Mouse (Mus musculus): ENCODE measurements around the gene Bmp8b. TPM values are rescaled to one million over a fixed set of nuclear protein-coding genes. Genes with fewer than 3 reads are reported as not detected.

Gene Bmp8b
- 1.7 and 2.2 TPM in 2 replicates for polyA plus RNA-seq (2014; fragmentation: Nextera tagmentation; extraction: Ambion mirVana)

DNA sequence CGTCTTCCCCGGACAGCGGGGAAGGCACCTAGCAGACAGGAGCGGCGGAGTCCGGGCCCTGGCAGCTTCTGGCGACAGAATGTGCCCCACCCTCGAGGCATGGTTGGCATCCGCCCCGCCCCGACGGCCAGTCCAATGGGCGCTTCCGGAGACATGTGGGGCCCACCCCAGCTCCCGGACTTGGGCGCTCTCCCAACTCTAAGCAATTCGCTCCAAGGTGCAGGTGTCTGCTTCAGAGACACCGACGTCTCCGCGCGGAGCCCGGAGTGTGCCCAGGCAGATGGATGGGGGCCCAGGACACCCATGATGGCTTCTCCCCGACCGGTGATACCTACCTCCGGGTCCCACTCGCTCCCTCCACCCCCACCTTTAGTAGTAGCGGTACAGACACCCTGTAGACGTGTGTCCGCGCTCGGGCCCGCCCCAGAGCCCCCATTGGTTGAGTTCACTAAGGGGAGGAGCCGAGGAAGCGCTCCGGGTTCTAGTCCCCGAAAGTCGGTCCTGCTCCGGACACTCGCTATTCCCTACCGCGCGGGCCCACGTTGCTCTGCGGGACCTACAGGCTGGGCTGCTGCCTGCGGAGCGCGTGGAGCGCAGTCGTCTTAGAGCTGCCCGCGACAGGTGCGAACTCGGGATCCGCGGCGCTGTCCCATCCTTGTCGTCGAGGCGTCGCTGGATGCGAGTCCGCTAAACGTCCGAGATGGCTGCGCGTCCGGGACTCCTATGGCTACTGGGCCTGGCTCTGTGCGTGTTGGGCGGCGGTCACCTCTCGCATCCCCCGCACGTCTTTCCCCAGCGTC lies at the start of gene Bmp8b:
Gene Bmp8b (plus strand): TSS at position 515 of the 800 bp plus-strand sequence.
- no peaks in the 10 kb centered on the region for H3K9me3 ChIP-seq (ENCODE audit: control insufficient read depth, low read length)
- H3K9ac ChIP-seq (ENCODE audit: low read depth, low read length), result no peak within 1 kb of the TSS
- no peak within 1 kb of the TSS for H3K27ac ChIP-seq (ENCODE audit: low read depth, low read length)
- ATAC-seq (replicated peaks; ENCODE audit: low FRiP score) (peak; percentile 37), DNase-seq (ENCODE audit: low spot score) (no peak)
- H3K27me3 ChIP-seq (replicated peaks; ENCODE audit: control insufficient read depth, insufficient read depth, low read length), result peaks cover 37% of the 10 kb centered on the region
- peak within 1 kb of the TSS; percentile 38 for H3K4me3 ChIP-seq (ENCODE audit: low read depth, low read length)
- no peaks in the 10 kb centered on the region for H3K4me1 ChIP-seq (replicated peaks; ENCODE audit: control insufficient read depth, insufficient read depth, low read length)
- 5% methylated on average over 75 of the region's 75 CpGs for whole genome bisulfite sequencing
- no peaks in the 10 kb centered on the region for H3K36me3 ChIP-seq (ENCODE audit: control insufficient read depth, insufficient read depth, low read length)
- H3K4me2 ChIP-seq, result peak within 1 kb of the TSS; percentile 56

DNA sequence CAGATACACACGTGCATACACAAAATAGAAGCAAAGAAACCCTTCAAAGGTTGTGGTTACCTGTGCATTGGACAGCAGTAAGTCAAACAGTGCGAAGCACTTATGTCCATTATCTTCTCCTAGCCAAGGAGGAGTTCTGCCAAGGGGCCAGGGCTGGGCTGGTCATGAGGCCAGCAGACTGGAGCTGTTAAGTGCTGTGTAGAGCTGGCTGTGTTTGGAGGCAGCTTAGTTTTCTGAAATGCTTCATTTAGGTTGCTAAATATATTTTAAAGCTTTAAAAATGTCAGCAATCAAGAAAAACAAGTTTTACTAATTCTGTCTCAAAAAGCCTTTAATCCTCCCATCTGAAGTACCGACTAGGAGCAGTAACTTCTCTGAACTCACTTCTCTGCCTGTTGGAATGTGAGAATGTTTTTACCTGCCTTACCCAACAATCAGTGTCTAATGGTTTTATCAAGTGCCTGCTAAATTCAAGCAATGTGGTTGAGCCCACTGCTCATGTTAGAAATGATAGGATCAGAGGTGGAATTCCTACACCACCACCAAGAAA lies 48.3 kb upstream of the Bmp8b start:
- no peak overlapping the region for H3K27ac ChIP-seq (ENCODE audit: low read depth, low read length)
- WGBS, result 82% methylated on average over 3 of the region's 3 CpGs
- DNase-seq (ENCODE audit: low spot score) (no peak), ATAC-seq (replicated peaks; ENCODE audit: low FRiP score) (no peak)
- H3K4me1 ChIP-seq (replicated peaks; ENCODE audit: control insufficient read depth, insufficient read depth, low read length), result no peaks in the 10 kb centered on the region
- peaks cover 28% of the 10 kb centered on the region for H3K36me3 ChIP-seq (ENCODE audit: control insufficient read depth, insufficient read depth, low read length)
- H3K27me3 ChIP-seq (replicated peaks; ENCODE audit: control insufficient read depth, insufficient read depth, low read length), result no peaks in the 10 kb centered on the region
- no peak overlapping the region for H3K4me2 ChIP-seq
- no peak overlapping the region for H3K9ac ChIP-seq (ENCODE audit: low read depth, low read length)
- no peaks in the 10 kb centered on the region for H3K9me3 ChIP-seq (ENCODE audit: control insufficient read depth, low read length)
- H3K4me3 ChIP-seq (ENCODE audit: low read depth, low read length), result no peak overlapping the region

DNA sequence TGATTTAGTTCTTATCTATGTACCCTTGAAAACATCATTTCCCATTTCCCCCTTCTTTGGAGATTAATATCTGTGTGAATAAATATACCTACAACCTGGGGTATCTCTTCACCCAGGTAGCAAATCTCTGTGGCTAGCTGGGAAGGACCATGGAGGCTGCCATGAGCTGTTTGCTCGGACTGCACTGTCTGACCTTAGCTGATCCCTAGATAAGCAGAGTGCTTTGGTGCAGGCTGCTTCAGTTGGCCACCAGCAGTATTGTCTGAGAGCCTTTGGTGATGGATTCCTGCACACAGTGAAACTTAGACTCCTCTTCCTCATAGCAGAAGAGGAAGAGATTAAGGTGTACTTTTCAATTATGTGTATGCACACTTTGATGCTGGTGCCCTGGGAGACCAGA lies 47.0 kb upstream of the Bmp8b start:
- Histone ChIP-seq H3K36me3 (ENCODE audit: control insufficient read depth, insufficient read depth, low read length) (peaks cover 28% of the 10 kb centered on the region), H3K4me2 (no peak overlapping the region), H3K4me1 (replicated peaks; ENCODE audit: control insufficient read depth, insufficient read depth, low read length) (no peaks in the 10 kb centered on the region), H3K4me3 (ENCODE audit: low read depth, low read length) (no peak overlapping the region), H3K27me3 (replicated peaks; ENCODE audit: control insufficient read depth, insufficient read depth, low read length) (no peaks in the 10 kb centered on the region), H3K9ac (ENCODE audit: low read depth, low read length) (no peak overlapping the region), H3K27ac (ENCODE audit: low read depth, low read length) (no peak overlapping the region), H3K9me3 (ENCODE audit: control insufficient read depth, low read length) (no peaks in the 10 kb centered on the region)
- ATAC-seq (replicated peaks; ENCODE audit: low FRiP score) (peak; percentile 65), DNase-seq (ENCODE audit: low spot score) (no peak)
- 43% methylated on average over 1 of the region's 1 CpGs for WGBS

GRCm38 (mm10) chr4:123061744-123062143 lies 43.2 kb upstream of the Bmp8b start:
- H3K4me2 ChIP-seq, result no peak overlapping the region
- 65% methylated on average over 5 of the region's 5 CpGs for WGBS
- H3K36me3 ChIP-seq (ENCODE audit: control insufficient read depth, insufficient read depth, low read length), result no peaks in the 10 kb centered on the region
- no peaks in the 10 kb centered on the region for H3K9me3 ChIP-seq (ENCODE audit: control insufficient read depth, low read length)
- no peaks in the 10 kb centered on the region for H3K4me1 ChIP-seq (replicated peaks; ENCODE audit: control insufficient read depth, insufficient read depth, low read length)
- ATAC-seq (replicated peaks; ENCODE audit: low FRiP score) (no peak), DNase-seq (ENCODE audit: low spot score) (no peak)
- H3K27ac ChIP-seq (ENCODE audit: low read depth, low read length), result no peak overlapping the region
- H3K27me3 ChIP-seq (replicated peaks; ENCODE audit: control insufficient read depth, insufficient read depth, low read length), result no peaks in the 10 kb centered on the region
- H3K4me3 ChIP-seq (ENCODE audit: low read depth, low read length), result no peak overlapping the region
- H3K9ac ChIP-seq (ENCODE audit: low read depth, low read length), result no peak overlapping the region

DNA sequence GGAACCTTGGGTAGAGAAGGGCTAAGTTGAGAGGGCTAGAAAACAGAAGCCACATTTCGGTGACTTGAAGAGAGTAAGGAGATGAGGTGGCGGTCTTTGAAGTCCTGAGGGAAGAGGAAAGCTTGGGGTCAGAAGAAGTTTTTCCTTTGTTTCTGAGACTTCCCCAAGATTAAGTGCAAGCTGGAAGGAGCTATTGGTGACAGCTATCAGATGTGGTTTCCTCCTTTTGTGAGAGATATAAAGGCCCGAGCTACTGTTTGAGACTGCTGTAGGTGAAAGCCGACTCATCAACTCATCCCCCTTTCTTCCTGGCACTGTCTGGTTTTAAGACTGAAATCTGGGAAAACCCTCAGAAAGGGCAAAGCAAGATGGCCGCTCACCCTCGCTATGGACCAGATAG lies 36.3 kb upstream of the Bmp8b start:
- peaks cover 2% of the 10 kb centered on the region; the same call in 1 of the 2 replicates for H3K27me3 ChIP-seq (replicated peaks; ENCODE audit: control insufficient read depth, insufficient read depth, low read length)
- DNase-seq (ENCODE audit: low spot score) (no peak), ATAC-seq (replicated peaks; ENCODE audit: low FRiP score) (no peak)
- H3K4me2 ChIP-seq, result no peak overlapping the region
- no peak overlapping the region for H3K4me3 ChIP-seq (ENCODE audit: low read depth, low read length)
- H3K4me1 ChIP-seq (replicated peaks; ENCODE audit: control insufficient read depth, insufficient read depth, low read length), result peaks cover 6% of the 10 kb centered on the region; the same call in 1 of the 2 replicates
- no peak overlapping the region for H3K27ac ChIP-seq (ENCODE audit: low read depth, low read length)
- no peak overlapping the region for H3K9ac ChIP-seq (ENCODE audit: low read depth, low read length)
- H3K9me3 ChIP-seq (ENCODE audit: control insufficient read depth, low read length), result no peaks in the 10 kb centered on the region
- no peaks in the 10 kb centered on the region for H3K36me3 ChIP-seq (ENCODE audit: control insufficient read depth, insufficient read depth, low read length)
- WGBS, result 54% methylated on average over 6 of the region's 6 CpGs

- Histone ChIP-seq H3K4me1 (replicated peaks; ENCODE audit: control insufficient read depth, insufficient read depth, low read length) (peaks cover 6% of the 10 kb centered on the region; the same call in 1 of the 2 replicates), H3K27me3 (replicated peaks; ENCODE audit: control insufficient read depth, insufficient read depth, low read length) (peaks cover 2% of the 10 kb centered on the region; the same call in 1 of the 2 replicates), H3K9ac (ENCODE audit: low read depth, low read length) (no peak overlapping the region), H3K36me3 (ENCODE audit: control insufficient read depth, insufficient read depth, low read length) (no peaks in the 10 kb centered on the region), H3K27ac (ENCODE audit: low read depth, low read length) (no peak overlapping the region), H3K4me3 (ENCODE audit: low read depth, low read length) (peak overlapping the region; percentile 28), H3K9me3 (ENCODE audit: control insufficient read depth, low read length) (no peaks in the 10 kb centered on the region), H3K4me2 (peak overlapping the region; percentile 60)
- ATAC-seq (replicated peaks; ENCODE audit: low FRiP score) (peak; percentile 80), DNase-seq (ENCODE audit: low spot score) (peak; percentile 69)
- WGBS, result 6% methylated on average over 13 of the region's 13 CpGs
These were observed 33.5 kb upstream of the Bmp8b start for GRCm38 (mm10) chr4:123071266-123071966.

- no peak overlapping the region for H3K9ac ChIP-seq (ENCODE audit: low read depth, low read length)
- no peak overlapping the region for H3K27ac ChIP-seq (ENCODE audit: low read depth, low read length)
- WGBS, result 60% methylated on average over 8 of the region's 8 CpGs
- H3K27me3 ChIP-seq (replicated peaks; ENCODE audit: control insufficient read depth, insufficient read depth, low read length), result 0 out of 2 replicates have a peak, but pooled peaks cover 4% of the 10 kb centered on the region
- no peak overlapping the region for H3K4me3 ChIP-seq (ENCODE audit: low read depth, low read length)
- H3K4me1 ChIP-seq (replicated peaks; ENCODE audit: control insufficient read depth, insufficient read depth, low read length), result no peaks in the 10 kb centered on the region
- no peak for DNase-seq (ENCODE audit: low spot score)
- no peak for ATAC-seq (replicated peaks; ENCODE audit: low FRiP score)
- no peaks in the 10 kb centered on the region for H3K9me3 ChIP-seq (ENCODE audit: control insufficient read depth, low read length)
- H3K4me2 ChIP-seq, result no peak overlapping the region
- H3K36me3 ChIP-seq (ENCODE audit: control insufficient read depth, insufficient read depth, low read length), result no peaks in the 10 kb centered on the region
These were observed 28.0 kb upstream of the Bmp8b start for GRCm38 (mm10) chr4:123076928-123077327.

- no peak overlapping the region for H3K4me2 ChIP-seq
- ATAC-seq (replicated peaks; ENCODE audit: low FRiP score), result peak; percentile 33; the same call in 1 of the 2 replicates
These were observed 26.7 kb upstream of the Bmp8b start for GRCm38 (mm10) chr4:123078231-123078630.

More at GRCm38 (mm10) chr4:123078231-123078630, 26.7 kb upstream of the Bmp8b start:
- no peaks in the 10 kb centered on the region for H3K9me3 ChIP-seq (ENCODE audit: control insufficient read depth, low read length)
- 43% methylated on average over 4 of the region's 4 CpGs for WGBS
- 0 out of 2 replicates have a peak, but pooled peaks cover 4% of the 10 kb centered on the region for H3K27me3 ChIP-seq (replicated peaks; ENCODE audit: control insufficient read depth, insufficient read depth, low read length)
- no peak overlapping the region for H3K27ac ChIP-seq (ENCODE audit: low read depth, low read length)
- no peak overlapping the region for H3K9ac ChIP-seq (ENCODE audit: low read depth, low read length)
- no peaks in the 10 kb centered on the region for H3K36me3 ChIP-seq (ENCODE audit: control insufficient read depth, insufficient read depth, low read length)
- no peak for DNase-seq (ENCODE audit: low spot score)
- H3K4me1 ChIP-seq (replicated peaks; ENCODE audit: control insufficient read depth, insufficient read depth, low read length), result no peaks in the 10 kb centered on the region
- H3K4me3 ChIP-seq (ENCODE audit: low read depth, low read length), result no peak overlapping the region

Measured in liver, embryonic 11.5 days (tissue).